Mouse (Mus musculus) fibroblast of lung, adult 2 months (primary cell): ENCODE measurements around the gene Tspyl3.
"Not testable (repeated sequence)": the region's sequence is repeated elsewhere in the genome, so short reads cannot be mapped to it uniquely, and the experiment has no call there.

ENCODE experiments used
- DNase-seq: peaks from one replicate; pipeline ENCODE4 v3.0.0-alpha.2; 2011; ENCODE audit warnings: low read depth

Gene Tspyl3

DNA sequence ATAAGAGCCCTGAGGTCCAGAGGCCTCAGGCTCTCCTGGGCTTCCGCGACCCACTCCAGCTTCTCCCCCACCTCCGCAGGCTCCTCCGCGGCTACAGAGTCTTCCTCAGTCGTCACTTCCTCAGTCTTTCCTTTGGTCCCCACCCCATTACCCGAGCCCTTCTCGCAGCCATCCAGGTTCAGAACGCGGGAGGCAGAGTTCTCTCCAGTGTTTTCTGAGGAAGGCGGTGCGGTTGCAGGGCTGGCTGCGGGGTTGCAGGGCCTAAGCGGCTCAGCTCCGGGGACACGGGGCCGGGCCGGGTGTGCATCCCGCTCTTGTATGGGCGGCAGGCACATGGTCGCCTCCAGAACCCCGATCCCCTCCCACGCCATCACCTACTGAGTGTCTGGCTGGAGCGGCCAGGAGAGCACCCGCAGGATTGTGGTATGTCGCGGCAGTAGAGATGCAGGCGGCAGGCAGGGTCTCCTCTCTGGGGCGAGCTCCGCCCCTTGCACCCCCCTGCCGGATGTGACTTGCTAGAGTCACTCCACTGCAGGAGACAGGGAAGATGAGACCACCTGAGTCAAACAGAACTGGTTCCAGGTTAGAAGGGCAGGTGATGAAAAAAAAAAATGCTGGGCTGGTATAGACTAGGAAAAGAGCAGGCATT lies at the start of gene Tspyl3:
Gene Tspyl3, minus strand, starts transcription at position 496 of the 649 bp plus-strand sequence.
- DNase-seq = no peak

DNA sequence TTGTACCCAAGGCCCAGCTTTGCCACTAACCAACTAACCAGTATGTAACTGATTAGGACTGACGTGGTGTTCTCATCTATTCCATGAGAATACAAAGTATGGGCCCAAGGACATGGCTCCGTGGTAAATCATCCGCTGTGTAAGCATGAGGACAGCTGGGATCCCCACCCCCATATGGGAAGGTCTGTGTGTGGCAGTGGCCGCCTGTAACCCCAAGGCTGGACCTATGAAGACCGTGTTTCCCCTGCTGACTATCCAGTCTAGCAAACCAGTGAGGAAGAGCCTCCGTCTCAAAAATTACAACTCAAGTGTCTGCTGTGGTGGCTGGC lies 49.6 kb upstream of the Tspyl3 start:
- no peak for DNase-seq

DNA sequence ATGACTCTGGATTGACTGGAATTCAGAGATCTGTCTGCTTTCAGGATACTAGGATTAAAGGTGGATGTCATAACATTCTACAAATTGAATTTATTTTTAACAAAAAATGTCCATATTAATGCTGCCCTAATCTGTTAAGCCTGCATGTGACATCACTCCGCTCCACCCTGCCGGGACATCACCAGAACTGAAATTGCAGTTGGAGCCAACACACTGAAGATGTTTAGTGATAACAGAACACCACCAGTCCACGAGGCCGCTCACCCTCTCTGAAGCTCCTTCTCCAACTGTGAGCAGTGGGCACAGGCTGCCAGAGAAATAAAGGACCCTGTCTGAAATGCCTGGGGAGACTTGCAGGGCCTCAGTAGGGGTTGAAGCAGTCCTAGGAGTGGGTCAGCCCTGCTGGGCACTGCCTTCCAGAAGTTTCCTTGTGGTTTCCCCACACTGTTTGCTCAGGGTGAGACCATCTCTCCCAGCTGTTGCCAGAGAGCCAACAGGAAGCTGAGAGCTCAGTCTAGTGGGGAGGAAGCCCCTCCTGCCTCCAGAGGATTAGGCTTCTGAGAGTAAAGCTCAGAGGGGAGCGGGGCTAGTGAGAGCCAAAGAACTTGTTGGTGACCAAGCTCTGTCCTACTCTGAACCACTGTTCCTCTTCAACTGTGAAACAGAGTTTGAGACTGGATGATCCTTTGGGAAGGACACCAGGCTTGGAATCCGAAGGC lies 49.1 kb upstream of the Tspyl3 start:
- DNase-seq = not testable (repeated sequence)

DNA sequence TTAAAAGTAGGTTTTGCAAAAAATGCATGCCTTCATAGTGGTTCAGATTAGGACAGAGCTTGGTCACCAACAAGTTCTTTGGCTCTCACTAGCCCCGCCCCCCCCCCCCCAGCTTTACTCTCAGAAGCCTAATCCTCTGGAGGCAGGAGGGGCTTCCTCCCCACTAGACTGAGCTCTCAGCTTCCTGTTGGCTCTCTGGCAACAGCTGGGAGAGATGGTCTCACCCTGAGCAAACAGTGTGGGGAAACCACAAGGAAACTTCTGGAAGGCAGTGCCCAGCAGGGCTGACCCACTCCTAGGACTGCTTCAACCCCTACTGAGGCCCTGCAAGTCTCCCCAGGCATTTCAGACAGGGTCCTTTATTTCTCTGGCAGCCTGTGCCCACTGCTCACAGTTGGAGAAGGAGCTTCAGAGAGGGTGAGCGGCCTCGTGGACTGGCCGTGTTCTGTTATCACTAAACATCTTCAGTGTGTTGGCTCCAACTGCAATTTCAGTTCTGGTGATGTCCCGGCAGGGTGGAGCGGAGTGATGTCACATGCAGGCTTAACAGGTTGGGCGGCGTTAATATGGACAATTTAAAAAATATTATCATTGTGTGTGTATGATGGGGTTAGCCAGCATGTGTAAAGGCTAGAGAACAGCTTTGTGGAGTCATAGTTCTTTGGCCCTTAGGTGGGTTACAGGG lies 45.1 kb upstream of the Tspyl3 start:
- not testable (repeated sequence) for DNase-seq

DNA sequence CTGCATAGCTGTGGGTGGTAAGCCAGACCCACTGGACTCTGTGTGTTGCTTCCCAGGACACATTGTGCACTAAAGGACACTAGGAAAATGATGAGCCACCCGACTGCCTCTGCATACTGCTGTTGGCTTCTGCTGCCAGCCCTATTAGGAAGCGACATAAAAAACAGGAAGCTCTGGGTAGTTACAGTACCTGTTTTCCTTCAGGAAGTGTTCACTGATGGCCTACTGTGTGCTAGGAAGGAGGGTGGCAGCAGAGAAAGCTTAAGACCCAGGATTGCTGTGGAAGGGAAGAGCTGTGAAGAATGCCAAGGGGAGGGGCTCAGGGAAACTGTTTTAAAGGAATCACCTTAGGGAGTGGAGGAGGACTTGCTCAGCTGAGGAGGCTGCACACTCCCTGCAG lies 42.1 kb upstream of the Tspyl3 start:
- DNase-seq = no peak

DNA sequence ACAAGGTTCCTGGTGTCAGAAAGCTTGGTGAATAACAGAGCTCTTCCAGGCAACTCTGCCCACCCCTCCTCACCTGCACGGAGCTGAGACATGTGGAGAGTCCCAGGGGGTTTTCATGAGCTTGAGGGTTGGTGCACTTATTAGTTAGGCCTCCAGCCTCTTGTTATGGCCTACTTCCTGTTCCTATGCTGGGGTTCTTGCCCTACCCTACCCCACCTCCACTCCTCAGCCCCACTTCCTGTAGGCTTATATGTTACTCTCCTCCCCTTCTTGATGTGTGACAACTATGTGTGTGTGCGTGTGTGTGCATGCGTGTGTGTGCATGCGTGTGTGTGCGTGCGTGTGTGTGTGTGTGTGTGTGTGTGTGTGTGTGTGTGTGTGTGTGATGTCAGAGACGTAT lies 37.8 kb upstream of the Tspyl3 start:
- DNase-seq = no peak

DNA sequence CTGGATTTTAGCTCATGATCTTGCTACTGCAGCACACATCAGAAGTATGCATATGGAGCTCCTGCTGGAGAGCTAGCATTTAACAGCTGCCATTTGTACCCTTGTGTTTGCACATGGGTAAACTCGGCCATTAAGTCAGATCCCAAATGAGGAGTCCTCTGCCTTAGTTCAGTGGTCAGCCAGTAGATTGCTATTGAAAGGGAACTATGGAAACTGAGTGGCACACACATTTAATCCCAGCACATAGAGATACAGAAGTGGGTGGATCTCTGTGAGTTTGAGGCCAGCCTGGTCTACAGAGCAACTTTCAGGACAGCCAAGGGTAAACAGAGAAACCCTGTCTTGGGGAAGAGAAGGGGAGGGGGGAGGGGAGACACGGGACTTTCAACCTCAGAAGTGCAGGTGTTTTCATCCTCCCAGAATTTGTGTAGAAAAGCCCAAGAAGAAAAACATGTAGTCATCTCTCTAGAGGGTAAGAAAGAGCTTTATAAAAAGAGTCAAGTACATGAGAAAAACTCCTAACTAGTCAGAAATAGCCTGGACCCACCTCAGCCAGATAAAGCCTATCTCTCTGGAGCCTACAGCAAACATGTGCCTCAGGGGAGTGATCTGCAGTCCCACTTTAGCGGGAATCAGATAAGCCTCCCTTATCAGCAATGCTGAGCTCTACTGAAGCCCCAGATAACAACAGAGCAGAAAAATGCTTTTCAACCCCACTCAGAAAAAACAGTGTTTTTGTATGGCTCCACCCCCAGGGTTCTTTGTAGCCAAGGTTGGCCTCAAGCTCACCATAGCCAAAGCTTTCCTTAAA lies 34.8 kb upstream of the Tspyl3 start:
- DNase-seq = no peak

DNA sequence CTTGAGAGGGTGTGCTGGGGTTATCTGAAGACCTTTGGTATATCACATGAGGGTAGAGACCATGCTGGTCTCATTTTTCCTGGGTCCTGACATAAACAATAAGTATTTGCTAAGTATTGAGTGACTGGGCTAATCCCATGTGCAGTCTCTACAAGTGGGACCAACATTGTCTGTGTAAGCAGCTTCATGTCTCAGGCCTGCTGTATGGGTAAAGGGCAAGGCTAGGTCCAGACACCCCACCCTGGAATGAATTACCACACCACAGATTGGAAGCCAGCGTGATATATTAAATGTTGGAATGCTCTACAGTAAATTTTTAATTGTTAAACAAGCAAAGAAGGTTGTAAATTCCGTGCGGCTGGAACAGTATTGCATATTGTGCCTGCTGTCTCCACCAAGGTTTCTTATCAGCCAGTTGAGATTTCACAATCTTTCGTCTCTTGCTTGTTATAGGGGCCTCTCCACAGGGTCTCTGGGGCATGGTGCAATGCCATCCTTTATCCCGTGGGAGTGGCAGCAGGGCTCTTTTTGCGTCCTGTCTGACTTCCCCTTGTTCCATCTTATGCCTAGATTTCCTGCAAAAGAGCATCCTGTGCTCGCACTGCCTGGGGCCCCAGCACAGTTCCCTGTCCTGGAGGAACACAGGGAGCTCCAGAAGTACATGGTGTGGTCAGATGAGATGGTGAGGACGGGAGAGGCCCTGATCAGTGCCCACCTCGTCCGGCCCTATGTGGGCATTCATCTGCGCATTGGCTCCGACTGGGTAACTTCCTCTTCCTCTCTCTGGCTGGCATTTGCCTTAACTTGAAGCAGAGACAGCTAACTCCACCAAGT lies 34.0 kb upstream of the Tspyl3 start:
- DNase-seq = no peak

DNA sequence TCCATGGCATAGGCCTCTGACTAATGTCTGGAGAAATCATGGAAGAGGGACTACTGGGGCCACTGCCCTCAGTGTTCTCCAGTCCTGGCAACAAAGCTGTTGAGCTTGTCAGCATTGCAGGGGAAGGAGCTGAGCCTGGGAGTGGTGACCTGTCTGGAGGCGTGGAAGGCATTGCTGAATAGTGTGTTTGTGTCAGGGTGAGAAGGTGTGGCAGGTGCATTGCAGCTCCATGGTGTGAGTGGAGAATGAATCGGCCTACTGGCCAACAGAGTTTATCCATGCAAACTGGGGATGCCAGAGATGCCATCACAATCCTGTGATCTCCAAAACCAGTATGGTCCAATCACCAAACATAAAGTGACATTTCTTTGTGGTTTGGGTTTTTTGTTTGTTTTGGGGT lies 31.4 kb upstream of the Tspyl3 start:
- no peak for DNase-seq

DNA sequence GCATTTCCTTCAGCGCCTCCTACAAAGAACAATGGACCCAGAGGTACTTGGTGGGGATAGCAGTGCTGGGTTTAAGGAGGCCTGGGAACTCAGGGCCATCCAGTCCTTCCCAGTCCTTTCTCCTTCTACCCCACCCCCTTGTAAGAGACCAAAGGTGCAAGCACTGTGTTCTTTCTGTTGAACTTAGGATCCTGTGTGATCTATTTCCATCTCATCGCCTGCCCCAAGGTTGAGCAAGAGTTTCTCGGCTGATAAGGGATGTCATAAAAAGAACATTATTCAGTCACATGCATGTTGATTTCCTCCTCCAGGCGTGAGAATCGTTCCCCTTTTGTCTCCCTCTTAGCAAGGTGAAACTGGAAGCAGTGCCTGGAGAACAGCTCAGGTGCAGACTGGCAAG lies 24.5 kb upstream of the Tspyl3 start:
- no peak for DNase-seq

DNA sequence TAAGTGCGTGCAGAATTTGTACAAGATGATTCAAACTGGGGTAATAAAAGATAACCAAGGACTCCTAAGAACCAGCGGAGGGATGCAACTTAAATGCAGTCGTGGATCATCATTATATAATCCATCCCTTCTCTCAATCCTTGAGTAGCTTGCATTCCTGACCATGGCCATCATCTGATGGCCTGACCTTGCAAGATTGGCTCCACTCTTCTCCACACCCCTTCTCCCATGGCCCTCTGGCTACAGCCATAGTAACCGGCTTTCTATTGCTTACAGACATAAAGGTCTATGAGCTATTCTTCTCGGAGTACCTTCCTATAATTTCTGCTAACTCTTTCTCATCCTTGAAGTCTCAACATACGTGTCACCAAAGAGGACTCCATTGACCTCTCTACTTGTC lies 16.9 kb upstream of the Tspyl3 start:
- DNase-seq = no peak

DNA sequence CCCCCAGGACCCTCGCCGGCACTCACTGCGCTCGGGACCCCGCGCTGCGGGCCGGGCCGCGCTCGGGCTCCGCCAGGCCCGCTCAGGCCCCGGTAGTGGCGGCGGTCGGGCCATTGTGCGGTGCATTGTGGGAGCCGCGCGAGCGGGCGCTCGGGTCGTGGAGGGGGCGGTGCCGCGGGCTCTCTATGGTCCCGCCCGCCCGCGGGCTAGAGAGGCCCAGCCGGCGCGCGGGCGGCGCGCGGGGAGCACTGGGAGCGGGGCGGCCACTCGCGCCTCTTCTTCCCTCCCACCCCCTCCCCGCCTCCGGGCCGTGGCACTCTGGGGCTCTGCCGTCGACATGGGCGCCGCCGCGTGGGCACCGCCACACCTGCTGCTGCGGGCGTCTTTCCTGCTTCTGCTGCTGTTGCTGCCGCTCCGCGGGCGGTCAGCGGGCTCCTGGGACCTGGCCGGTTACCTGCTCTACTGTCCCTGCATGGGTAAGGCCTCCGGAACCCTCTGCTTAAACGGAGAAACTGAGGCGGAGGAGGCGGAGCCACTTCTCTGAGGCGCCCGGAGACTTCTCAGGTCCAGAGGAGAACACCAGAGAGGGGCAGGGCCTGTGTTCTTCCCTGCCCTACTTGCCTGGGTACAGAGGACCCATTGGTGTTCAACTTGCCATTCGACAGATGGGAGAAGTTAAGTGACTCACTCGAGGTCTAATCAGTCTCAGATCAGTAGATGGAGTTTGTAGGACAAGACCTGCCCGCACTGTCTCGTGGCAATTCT lies 16.2 kb upstream of the Tspyl3 start, which contains the start of the genes Plagl2 and Pofut1:
Gene Plagl2, minus strand, starts transcription at position 177 of the 765 bp plus-strand sequence.
Gene Pofut1, plus strand, starts transcription at position 284 of the 765 bp plus-strand sequence.
- DNase-seq = peak; percentile 32

DNA sequence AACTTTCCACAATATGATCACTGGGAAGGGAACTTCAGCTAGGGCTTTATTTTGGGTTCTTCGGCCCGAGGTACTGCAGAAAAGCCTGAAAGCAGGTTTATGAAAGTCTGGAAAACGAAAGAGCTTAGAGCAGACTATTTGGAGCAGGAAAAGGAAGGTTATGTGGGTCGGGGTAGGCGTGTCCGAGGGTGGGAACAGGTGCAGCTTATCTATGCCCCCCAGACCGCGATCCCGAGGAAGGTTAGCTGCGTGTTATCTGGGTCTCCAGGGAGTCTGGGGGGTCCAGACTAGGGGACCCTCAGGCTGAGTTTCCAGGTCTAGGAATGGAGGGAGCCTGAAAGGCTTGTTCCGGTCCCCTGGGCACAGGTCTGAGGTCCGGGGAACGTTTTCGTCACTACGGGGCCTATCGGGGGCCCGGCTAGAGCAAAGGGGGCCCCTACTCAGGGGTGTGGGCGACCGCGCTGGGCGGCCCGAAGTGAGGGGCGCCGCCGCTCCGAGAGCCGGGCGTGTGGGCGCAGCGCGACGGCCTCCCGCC lies 15.5 kb upstream of the Tspyl3 start:
- no peak for DNase-seq

DNA sequence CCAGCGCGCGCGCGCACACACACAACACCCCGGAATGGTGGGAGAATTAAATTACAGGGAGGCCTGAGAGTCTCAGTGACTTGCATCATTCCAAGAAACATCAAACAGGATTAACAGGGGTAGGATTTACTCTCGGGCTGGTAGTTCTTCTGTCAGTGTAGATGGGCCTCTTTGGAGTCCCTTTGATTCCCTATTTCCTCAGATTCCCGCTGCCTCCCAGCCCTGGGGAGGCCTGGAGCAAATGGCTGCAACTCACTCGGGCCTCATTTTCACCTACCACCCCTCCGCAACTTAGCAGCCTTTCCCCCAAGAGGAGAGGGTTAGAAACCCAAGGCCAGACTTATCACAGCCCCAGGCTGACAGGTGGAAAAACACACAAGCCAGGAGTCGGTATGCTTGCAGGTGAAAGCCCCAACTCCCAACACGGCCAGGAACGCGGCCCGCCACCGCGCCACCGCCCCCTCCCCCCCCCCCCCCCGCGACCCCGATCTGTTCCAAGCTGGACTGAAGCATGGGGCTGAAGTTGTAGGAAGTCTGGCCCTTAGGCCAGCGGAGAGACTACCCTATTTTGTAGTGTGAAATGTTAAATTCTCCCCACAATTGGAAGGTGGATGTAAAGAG lies 14.7 kb upstream of the Tspyl3 start:
- DNase-seq = no peak

DNA sequence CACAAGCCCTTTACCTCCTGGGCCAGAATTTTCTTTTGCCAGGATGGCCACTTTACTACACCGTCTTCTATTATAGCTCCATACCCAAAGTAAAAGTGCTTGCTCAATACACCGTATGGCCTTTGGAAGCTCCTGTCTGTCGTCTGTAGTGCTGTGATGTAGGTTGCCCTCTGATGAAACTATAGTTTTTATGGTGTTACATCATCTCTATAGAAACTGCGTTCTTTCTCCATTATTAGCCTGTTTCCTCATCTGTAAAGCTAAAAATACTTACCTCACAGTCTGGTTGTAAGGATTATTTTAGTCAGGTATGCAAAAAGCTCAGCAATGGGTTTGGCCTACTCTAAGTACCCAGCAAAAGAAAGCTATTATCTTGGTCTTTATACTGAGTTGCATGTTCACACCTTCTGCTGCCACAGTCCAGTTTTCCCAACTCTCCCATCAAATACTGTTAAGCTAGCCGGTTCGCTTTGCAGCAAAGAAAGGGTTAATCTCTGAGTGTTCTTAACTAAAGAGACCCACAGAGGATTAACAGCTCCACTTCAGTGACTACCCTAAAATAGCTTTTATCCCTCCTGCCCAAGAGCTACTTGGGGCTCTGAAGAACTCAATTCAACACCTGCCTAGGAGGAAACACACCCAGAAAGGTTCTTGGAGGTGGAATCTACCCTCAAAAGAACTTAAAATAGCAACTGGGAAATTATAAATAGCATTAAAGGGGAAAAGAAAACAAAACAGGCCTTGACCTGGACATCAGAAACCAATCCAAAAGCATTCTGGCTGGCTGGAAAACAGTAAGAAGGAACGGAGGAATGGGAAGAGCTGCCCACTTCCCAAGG lies 14.0 kb upstream of the Tspyl3 start:
- DNase-seq = no peak

DNA sequence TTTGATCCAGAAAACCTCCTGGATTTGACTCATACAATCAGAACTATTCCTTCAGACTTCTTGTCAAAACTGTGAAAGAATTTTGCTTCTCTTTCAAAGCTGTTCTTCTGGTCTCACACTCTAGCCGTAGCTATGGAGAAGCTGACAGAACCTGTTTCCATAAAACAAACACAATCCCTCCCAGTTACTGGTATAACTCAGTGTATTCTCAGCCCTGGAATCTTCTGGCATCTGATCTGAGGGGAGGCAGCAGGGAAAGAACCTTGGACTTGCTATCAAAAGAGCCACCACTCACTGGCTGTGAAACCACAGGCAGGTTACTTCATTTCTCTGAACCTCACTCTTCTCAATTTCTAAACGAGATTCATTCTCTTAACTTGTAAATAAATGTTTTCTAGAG lies 13.2 kb upstream of the Tspyl3 start:
- DNase-seq = no peak

DNA sequence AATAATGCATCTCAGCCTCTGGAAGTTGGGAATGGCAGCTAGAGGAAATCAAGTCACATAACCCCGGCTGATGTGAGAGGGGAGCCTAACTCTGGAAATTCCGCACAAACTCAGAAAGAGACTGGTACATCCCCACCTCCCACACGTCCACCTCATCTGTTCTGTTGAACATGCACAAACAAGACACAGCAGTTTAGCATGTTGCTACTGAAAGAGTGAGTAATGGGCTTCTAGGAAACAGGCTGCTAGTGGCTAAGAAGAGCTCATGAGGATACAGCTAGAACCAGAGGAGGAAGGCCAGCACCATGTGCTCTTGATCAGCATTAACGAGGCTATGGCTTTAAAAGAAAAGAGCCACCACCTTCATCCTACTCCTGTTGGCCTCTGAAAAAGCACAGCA lies 12.7 kb upstream of the Tspyl3 start:
- DNase-seq = no peak

DNA sequence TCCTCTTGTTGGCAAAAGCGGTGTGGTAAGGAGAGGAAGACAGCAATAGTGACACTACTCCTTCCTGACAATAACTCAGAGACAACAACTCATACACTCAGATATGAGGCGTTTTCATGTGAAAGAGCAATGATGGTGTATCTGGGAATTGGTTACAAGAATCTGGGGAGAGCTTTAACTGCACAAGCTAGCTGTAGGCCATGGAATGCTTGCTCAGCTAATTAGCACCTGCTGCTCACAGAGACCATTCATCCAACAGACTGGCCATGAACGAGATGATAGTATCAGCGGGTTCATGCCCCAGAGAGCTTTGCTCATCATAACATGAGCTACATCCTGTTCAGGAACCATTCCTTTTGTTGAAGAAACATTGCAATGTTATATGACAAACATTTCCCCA lies 12.0 kb upstream of the Tspyl3 start:
- DNase-seq = no peak

DNA sequence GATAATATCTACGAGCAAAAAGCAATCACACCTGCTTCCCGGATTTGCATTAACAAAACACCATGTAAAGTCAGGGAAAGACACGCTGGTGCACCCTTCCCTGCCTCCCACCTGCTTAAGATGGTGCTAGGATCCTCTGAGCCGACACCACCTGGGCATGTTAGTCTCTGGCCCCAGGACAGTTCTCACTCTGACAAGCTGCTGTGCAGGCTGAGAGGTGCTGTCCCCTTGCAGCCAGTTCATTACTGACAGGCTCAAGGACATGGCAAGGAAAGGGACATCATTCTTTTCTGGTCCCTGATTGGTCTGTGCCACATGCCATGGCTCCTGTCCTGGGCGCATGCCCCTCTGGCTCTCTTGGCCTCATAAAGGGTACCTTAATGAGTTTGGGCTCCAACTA lies 3.3 kb upstream of the Tspyl3 start:
- no peak for DNase-seq
